Mouse (Mus musculus) midbrain, embryonic 13.5 days (tissue): Measurements from ENCODE around the gene Fgfr4. TPM values are rescaled to one million over a fixed set of nuclear protein-coding genes. Genes with fewer than 3 reads are reported as not detected.

Experiments used
- ATAC-seq: fragments of 200-750 bp; cut with Nextera tagmentation; 2 replicates; pipeline ENCODE4 v1.8.0; 2017; ENCODE audit warnings: mild to moderate bottlenecking, moderate TSS enrichment, moderate library complexity
- H3K27ac ChIP-seq: fragments of 300-500 bp; sonication (generic); 2 replicates; pipeline ENCODE4 v1.5.1; 2015; ENCODE audit warnings: inconsistent platforms, mild to moderate bottlenecking, moderate library complexity
- H3K27me3 ChIP-seq: fragments of 300-500 bp; sonication (generic); 2 replicates; pipeline ENCODE4 v1.6.1; 2015; ENCODE audit warnings: mild to moderate bottlenecking, inconsistent platforms
- H3K36me3 ChIP-seq: fragments of 300-500 bp; sonication (generic); 2 replicates; pipeline ENCODE4 v1.6.1; 2015; ENCODE audit warnings: mild to moderate bottlenecking, inconsistent platforms
- H3K4me1 ChIP-seq: fragments of 300-500 bp; sonication (generic); replicated peaks from 2 replicates; pipeline ENCODE4 v1.6.1; 2015; ENCODE audit warnings: inconsistent platforms
- H3K4me2 ChIP-seq: fragments of 300-500 bp; sonication (generic); replicated peaks from 2 replicates; pipeline ENCODE4 v1.6.1; 2015; ENCODE audit warnings: moderate library complexity, mild to moderate bottlenecking, inconsistent platforms
- H3K4me3 ChIP-seq: fragments of 300-500 bp; sonication (generic); replicated peaks from 2 replicates; pipeline ENCODE4 v1.5.1; 2015; ENCODE audit warnings: mild to moderate bottlenecking, inconsistent platforms
- H3K9ac ChIP-seq: fragments of 300-500 bp; sonication (generic); replicated peaks from 2 replicates; pipeline ENCODE4 v1.6.1; 2015; ENCODE audit warnings: mild to moderate bottlenecking, inconsistent platforms
- H3K9me3 ChIP-seq: fragments of 300-500 bp; sonication (generic); 2 replicates; pipeline ENCODE4 v1.6.1; 2016; ENCODE audit warnings: mild to moderate bottlenecking, inconsistent platforms
- WGBS: fragments of 180-500 bp; shearing (Covaris S2); methylation state at CpG from one replicate; pipeline ENCODE4 v1.1.7; 2015; 5-methylcytosine and 5-hydroxymethylcytosine counted together
- polyA plus RNA-seq: library from polyadenylated mRNA; unstranded; fragments of >200 nt; fragmentation: Nextera tagmentation; extraction: Ambion mirVana; gene quantifications from 2 replicates; pipeline ENCODE4 v1.2.1, GENCODE M21; 2015

Gene Fgfr4
- polyA plus RNA-seq, 1 experiment from 2014 or later: 0.47 TPM

DNA sequence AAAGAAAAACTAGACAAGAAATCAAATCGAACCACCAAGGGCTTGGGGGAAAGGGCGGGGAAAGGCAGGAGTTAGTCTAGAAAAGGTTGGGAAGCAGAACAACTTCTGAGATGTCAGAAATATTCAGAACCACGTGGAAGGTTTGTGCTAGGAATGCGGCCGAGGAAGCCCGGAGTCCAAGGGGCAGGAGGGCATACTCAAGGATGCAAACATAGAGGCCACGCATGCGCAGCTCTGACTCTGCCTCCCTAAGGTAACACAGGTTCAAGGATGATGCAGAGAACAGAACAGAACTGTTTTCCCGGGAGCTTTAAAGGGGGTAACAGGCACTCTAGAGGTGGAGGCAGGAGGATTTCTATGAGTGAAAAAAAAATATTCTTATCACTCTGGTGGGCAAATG, 51.3 kb downstream of the Fgfr4 start:
- Histone ChIP-seq H3K9ac (no peak overlapping the region), H3K27me3 (0 out of 2 replicates have a peak, but pooled peaks cover 2% of the 10 kb centered on the region), H3K27ac (no peak overlapping the region), H3K4me2 (no peak overlapping the region), H3K9me3 (no peaks in the 10 kb centered on the region), H3K4me3 (no peak overlapping the region), H3K36me3 (no peaks in the 10 kb centered on the region), H3K4me1 (no peaks in the 10 kb centered on the region)
- 93% methylated on average over 9 of the region's 9 CpGs for WGBS
- ATAC-seq: no peak

DNA sequence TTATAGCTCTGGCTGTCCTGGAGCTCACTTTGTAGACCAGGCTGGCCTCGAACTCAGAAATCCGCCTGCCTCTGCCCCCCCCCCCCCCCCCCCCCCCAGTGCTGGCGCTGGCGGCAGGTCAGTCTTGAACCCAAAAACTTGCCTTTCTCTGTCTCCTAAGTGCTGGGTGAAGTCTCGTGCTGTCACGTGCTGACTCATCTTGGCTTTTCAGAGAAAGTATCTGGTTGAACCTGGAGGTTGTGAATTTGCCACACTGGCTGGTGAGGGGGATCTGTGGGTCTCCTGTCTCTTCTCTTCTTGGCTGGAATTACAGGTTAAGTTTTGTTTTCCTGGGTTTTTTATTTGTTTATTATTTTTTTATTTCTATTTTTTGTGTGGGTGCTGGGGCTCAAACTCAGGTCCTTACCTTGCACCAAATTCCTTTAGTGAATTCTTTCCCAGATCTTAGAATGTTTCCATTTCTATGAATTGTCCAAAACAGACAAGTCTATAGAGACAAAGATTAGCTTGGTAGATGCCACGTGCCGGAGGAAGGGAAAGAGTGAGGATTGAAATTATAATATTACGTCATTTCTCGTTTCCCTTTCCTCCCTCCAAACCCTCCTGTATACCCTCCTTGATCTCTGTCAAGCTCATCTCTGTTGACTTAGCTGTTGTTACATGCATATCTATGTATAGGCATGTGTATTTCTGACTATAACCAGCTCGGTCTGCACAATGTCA, 52.4 kb downstream of the Fgfr4 start:
- no peak overlapping the region for H3K4me2 ChIP-seq
- no peaks in the 10 kb centered on the region for H3K36me3 ChIP-seq
- 81% methylated on average over 9 of the region's 11 CpGs for WGBS

DNA sequence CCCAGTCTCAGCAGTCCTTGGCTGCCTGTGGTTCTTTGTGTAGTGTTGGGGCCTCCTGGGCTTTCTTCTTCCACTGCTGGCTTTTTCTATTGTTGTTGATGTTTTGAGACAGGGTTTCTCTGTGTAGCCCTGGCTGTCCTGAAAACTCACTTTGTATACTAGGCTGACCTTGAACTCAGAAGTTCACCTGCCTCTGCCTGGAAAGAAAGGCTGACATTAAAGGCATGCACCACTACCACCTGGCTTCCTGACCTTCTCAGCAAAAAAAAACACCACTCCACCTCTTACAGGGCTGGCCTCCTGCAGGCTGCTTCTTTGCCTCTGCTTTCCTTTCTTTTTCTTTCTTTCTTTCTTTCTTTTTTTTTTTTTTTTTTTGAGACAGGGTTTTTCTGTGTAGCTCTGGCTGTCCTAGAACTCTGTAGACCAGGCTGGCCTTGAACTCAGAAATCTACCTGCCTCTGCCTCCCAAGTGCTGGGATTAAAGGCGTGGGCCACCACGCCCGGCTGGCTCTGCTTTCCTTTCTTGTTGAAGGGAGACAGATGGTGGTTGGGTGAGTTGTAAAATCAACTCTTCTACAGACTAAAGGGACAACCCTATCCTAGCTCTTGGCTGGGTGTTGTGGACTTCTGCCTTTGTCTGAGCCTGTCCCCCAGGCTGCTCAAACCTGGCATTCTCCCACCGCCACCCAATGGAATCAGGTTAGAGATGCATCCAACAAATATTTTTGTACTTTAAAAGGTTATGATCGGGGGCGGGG, 53.2 kb downstream of the Fgfr4 start:
- peaks cover 11% of the 10 kb centered on the region for H3K4me1 ChIP-seq
- no peaks in the 10 kb centered on the region for H3K9me3 ChIP-seq
- no peak for ATAC-seq
- 0 out of 2 replicates have a peak, but pooled peaks cover 2% of the 10 kb centered on the region for H3K27me3 ChIP-seq
- no peak overlapping the region for H3K4me2 ChIP-seq
- no peak overlapping the region for H3K9ac ChIP-seq
- H3K4me3 ChIP-seq: no peak overlapping the region
- H3K36me3 ChIP-seq: no peaks in the 10 kb centered on the region
- no peak overlapping the region for H3K27ac ChIP-seq
- WGBS: 91% methylated on average over 6 of the region's 6 CpGs

More for the DNA sequence above, 52.4 kb downstream of the Fgfr4 start:
- no peak overlapping the region for H3K9ac ChIP-seq
- no peaks in the 10 kb centered on the region for H3K9me3 ChIP-seq
- no peak for ATAC-seq
- peaks cover 3% of the 10 kb centered on the region; the same call in 1 of the 2 replicates for H3K4me1 ChIP-seq
- H3K27ac ChIP-seq: no peak overlapping the region
- H3K27me3 ChIP-seq: 0 out of 2 replicates have a peak, but pooled peaks cover 2% of the 10 kb centered on the region
- no peak overlapping the region for H3K4me3 ChIP-seq

DNA sequence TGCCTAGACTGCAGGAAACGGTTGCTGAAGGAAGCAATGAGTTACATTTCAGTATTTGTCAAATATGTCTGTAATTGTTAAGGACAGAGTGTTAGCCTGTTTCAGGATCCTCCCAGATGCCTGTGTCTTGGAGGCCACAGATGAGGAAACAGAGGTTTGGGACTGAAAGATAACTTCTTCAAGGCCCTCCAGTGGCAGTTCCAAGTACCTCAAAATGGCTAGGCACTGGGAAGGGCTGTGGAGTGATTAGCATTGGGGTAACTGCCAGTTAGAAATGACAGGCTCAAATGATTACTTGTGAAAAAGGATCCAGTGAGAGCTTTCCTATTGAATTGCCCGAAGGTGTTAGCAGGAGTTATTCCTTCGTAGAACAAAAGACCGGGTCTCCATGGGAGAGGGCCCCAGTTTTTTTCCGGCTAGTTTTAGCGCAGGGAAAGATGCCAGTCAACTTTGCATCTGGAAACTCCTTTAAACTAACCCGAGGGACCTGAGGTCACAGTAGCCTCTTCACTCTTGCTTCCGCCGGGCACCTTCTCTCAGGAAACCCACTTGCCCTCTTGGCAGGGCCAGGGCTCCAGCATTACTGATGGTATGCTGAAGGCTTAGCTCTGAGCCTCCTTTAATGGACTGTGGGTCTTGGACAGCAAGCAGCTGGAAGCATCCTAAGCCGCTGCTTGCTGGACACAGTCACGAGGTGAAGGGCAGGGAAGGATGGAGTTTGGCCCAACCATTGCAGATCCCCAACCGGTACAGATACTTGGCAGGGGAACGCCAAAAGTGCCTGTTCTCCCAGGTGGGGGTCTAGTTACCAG, 56.6 kb downstream of the Fgfr4 start:
- 66% methylated on average over 13 of the region's 13 CpGs for WGBS

DNA sequence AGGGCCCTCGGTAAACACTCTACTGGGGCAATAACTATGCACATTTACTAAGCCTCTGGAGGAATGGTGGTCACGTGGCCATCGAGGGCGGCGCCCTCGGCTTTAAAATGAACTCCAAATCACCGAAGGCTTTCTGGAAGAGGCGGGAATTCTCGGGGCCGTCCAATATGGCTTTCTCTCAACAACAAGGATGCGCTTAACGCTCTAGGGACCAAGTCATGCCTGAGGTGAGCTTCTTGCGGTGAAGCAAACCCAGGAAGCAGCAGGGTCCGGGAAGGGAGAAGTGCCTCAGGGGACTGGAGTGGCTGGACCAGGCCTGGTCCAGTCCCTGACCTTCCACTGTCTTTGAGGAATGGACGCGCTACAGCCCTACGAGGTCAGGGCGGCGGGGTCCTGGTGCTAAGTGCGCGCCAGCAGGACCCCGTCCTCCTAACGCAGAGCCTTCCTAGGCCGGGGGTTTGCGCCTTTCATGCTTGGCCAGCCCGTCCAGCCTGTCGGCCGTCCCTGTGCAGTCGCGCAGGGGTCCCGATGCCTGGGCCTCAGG, 57.3 kb downstream of the Fgfr4 start, which contains the start of gene Nsd1:
Gene Nsd1, plus strand, starts transcription at position 134 of the 544 bp plus-strand sequence.
- WGBS: 12% methylated on average over 31 of the region's 31 CpGs
- peak within 1 kb of the TSS; percentile 99 for H3K27ac ChIP-seq
- peak within 1 kb of the TSS; percentile 94 for H3K9ac ChIP-seq
- H3K4me2 ChIP-seq: peak within 1 kb of the TSS; percentile 90
- H3K36me3 ChIP-seq: 0 out of 2 replicates have a peak, but pooled peaks cover 5% of the 10 kb centered on the region
- peak; percentile 25 for ATAC-seq
- peaks cover 36% of the 10 kb centered on the region for H3K4me1 ChIP-seq
- H3K27me3 ChIP-seq: 0 out of 2 replicates have a peak, but pooled peaks cover 2% of the 10 kb centered on the region
- no peaks in the 10 kb centered on the region for H3K9me3 ChIP-seq
- peak within 1 kb of the TSS; percentile 85 for H3K4me3 ChIP-seq

More for the DNA sequence above, 56.6 kb downstream of the Fgfr4 start:
- Histone ChIP-seq H3K27ac (no peak overlapping the region), H3K4me1 (peaks cover 29% of the 10 kb centered on the region), H3K4me2 (no peak overlapping the region), H3K36me3 (no peaks in the 10 kb centered on the region), H3K4me3 (no peak overlapping the region), H3K27me3 (0 out of 2 replicates have a peak, but pooled peaks cover 2% of the 10 kb centered on the region), H3K9me3 (no peaks in the 10 kb centered on the region), H3K9ac (no peak overlapping the region)
- no peak for ATAC-seq

DNA sequence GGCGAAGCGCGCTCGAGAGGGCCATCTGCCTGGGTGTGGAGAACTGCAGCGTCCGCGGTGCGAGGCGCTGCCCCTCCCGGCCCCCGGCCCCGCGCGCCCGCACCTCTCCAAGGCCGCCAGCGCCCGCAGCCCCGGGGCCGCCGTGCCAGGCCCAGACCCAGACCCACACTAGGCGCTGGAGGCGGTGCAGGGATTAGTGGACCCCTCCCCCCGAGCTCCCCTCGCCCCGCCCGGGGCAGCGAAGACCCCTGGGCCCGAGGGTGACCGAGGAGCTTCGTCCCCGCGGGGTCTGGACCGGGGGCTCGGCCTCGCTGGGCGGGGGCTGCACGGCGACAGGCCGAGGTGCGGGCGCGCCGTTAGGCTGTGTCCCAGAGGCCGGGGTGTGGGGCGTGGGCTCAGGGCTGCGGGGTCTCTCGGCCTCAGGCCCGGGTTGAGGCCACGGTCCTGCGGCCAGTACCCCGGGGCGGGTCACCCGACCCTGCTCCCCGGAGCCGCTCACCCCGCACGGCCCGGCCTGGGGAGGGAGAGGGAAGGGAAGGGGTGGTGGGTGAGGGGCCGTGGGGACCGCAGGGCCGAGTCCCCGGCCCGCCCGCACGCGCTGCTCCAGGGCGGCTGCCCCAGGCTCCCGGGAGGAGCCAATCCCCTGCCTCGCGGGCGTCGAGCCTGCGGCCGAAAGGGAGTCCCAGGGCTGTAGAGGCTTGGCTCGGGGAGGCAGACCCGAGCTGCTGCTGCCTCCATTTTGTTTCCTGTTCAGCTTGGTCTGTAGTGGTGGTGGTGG, 57.9 kb downstream of the Fgfr4 start:
- Histone ChIP-seq H3K27ac (peak overlapping the region; percentile 99), H3K36me3 (0 out of 2 replicates have a peak, but pooled peaks cover 5% of the 10 kb centered on the region), H3K27me3 (0 out of 2 replicates have a peak, but pooled peaks cover 2% of the 10 kb centered on the region), H3K9me3 (no peaks in the 10 kb centered on the region), H3K4me3 (peak overlapping the region; percentile 85), H3K4me1 (peaks cover 41% of the 10 kb centered on the region), H3K4me2 (peak overlapping the region; percentile 90), H3K9ac (peak overlapping the region; percentile 94)
- ATAC-seq: peak; percentile 43
- 0% methylated on average over 65 of the region's 77 CpGs for WGBS

DNA sequence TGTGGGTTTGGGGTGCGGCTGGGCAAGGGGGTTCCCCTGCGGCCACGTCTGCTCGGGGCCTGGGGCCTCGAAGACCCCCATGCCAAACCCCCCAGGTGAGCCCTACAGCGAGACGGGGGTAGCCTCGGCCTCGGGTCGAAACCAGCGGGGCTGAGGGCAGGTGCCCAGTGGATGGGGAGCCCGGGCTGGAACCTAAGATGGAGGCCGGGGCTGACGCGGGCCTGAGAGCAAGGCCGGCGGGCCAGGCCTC, 58.5 kb downstream of the Fgfr4 start:
- Histone ChIP-seq H3K4me1 (peaks cover 46% of the 10 kb centered on the region), H3K9ac (peak overlapping the region; percentile 94), H3K9me3 (no peaks in the 10 kb centered on the region), H3K4me3 (peak overlapping the region; percentile 85), H3K27me3 (0 out of 2 replicates have a peak, but pooled peaks cover 2% of the 10 kb centered on the region), H3K36me3 (peaks cover 8% of the 10 kb centered on the region; the same call in 1 of the 2 replicates), H3K27ac (peak overlapping the region; percentile 99), H3K4me2 (peak overlapping the region; percentile 90)
- peak; percentile 80 for ATAC-seq
- WGBS: under 1% methylated on average over 15 of the region's 17 CpGs

DNA sequence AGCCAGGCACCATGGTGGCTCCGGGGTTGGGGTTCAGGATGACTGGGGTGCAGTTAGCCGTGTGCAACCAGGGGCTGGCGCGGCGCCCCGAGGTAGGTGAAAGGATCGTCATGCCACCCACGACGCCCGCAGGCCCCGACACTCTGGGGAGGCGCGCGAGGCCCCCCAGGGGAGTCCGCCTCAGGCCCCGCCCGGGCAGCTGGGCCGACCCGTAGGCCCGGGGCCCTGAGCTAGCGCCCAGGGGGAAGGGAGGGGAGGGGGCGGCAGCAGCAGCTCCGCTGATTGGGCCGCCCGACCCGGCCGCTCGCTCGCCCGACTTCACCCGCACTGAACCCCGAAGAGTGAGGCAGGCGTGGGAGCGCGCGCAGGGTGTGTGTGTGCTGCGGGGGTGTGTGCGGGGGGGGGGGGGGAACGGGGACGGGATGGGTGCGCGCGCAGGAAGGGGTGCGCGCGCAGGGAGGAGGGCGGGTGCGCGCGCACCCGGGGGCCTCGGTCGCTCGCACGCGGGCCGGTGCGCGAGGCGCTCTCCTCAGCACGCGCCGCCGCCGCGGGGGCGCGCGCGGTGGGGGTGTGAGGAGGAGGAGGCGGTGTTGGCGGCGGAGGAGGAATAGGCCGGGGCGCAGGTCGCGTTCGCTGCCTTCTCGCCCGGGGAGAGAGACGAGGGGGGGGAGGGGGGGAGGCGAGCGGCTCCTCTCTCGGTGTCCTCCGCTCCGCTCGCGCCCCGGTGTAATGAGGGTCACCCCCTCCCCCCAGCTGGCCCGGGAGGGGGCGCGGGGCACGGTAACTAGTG, 59.0 kb downstream of the Fgfr4 start:
- 1% methylated on average over 41 of the region's 93 CpGs for WGBS
- Histone ChIP-seq H3K4me3 (peak overlapping the region; percentile 85), H3K9me3 (no peaks in the 10 kb centered on the region), H3K36me3 (peaks cover 13% of the 10 kb centered on the region), H3K4me2 (peak overlapping the region; percentile 90), H3K9ac (peak overlapping the region; percentile 94), H3K27ac (peak overlapping the region; percentile 99), H3K4me1 (peaks cover 51% of the 10 kb centered on the region), H3K27me3 (0 out of 2 replicates have a peak, but pooled peaks cover 2% of the 10 kb centered on the region)
- peak; percentile 79 for ATAC-seq

DNA sequence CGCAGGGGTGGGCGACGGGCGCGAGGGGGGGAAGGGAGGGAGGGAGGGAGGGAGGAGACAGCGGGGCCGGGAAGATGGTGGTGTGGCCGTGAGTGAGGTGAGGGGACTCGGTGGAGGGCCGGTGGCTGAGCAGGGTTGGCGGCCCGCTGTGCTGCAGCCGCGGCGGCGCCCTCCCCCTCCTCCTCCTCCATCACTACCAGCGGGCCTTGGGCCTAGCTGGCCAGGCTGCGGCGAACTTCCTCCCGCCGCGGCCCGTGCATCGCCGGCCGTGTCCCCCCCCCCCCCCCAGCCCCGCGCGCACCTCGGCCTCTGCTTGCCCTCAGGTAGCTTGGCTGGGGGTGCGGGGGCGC, 59.5 kb downstream of the Fgfr4 start:
- 0 out of 2 replicates have a peak, but pooled peaks cover 2% of the 10 kb centered on the region for H3K27me3 ChIP-seq
- peak overlapping the region; percentile 90 for H3K4me2 ChIP-seq
- peaks cover 15% of the 10 kb centered on the region for H3K36me3 ChIP-seq
- H3K9ac ChIP-seq: peak overlapping the region; percentile 94
- H3K4me3 ChIP-seq: peak overlapping the region; percentile 85
- peak; percentile 72 for ATAC-seq
- peak overlapping the region; percentile 99 for H3K27ac ChIP-seq
- peaks cover 56% of the 10 kb centered on the region for H3K4me1 ChIP-seq
- WGBS: 0% methylated on average over 2 of the region's 32 CpGs
- H3K9me3 ChIP-seq: no peaks in the 10 kb centered on the region

DNA sequence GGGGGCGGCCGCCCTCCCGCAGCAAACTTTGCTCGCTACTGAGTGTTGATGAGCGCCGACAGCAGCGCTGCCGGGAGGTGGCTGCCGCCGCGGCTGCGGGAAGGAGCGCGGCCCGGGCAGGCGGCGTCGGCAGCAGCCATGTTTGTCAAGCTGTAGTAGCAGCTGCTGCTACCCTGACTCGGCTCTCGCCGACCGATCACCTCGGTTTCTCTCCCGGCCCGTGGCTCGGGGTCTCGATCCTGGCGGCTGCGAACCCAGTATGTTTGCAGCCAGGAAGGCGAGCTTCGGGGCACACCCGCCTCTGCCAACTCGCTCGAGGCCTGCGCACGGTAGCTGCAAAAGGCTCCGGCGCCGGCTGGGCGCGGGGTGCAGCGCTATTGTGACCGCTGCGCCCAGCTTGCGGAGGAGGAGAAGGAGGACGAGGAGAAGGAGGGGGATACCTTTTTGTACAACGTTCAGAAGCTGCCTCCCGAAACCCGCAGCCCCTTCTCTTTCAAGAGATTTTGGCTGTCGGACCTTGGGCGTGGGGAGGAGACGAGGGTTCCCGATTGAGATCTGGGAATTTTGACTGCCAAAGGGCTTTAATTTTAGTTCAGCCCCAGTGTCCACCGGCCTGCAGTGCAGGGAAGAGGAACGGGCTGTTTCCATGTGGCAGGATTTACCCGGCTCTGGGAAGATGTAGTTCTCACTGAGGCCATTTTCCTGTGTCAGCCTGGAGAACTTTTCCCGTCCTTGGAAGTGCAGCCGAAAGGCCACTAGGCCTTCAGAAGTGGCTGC, 60.1 kb downstream of the Fgfr4 start:
- peak; percentile 2; the same call in 1 of the 2 replicates for ATAC-seq
- WGBS: under 1% methylated on average over 58 of the region's 58 CpGs
- peak overlapping the region; percentile 99 for H3K27ac ChIP-seq
- H3K27me3 ChIP-seq: 0 out of 2 replicates have a peak, but pooled peaks cover 2% of the 10 kb centered on the region
- peak overlapping the region; percentile 90 for H3K4me2 ChIP-seq
- H3K36me3 ChIP-seq: peaks cover 16% of the 10 kb centered on the region
- H3K9me3 ChIP-seq: no peaks in the 10 kb centered on the region
- peak overlapping the region; percentile 94 for H3K9ac ChIP-seq
- H3K4me3 ChIP-seq: peak overlapping the region; percentile 85
- peaks cover 62% of the 10 kb centered on the region for H3K4me1 ChIP-seq
